Mouse (Mus musculus) adrenal gland, postnatal 10 days (tissue): ENCODE measurements at regions not wholly inside any gene's neighbourhood (a gene's known extent, or its start where the extent isn't known, plus 50 kb on each side); places are given as distances from the start of the nearest gene placed in this dataset.
"Not testable (repeated sequence)": the region's sequence is repeated elsewhere in the genome, so short reads cannot be mapped to it uniquely, and the experiment has no call there.

ENCODE experiments used
- DNase-seq: peaks from one replicate; pipeline ENCODE4 v3.0.0; 2021; ENCODE audit warnings: mixed read lengths

DNA sequence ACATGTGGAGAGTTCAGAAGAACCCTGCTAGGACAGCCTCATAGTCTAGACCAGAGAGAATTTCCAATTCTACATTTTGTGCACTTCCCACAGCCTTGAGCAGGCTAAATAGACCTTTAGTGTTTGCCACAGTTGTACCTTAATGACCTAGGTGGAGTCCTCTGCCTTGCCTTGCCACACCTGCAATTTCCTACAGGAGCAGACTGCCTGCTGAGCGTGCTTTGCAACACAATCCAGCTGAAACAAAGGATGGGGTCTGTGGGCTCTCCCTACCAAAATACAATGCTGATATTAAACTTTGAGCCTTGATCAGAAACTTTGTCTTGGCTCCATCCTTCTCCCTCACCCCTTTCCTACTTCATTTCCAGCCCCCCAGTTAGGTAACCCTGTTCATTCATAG is 326.0 kb upstream of the Snx7 start:
- no peak for DNase-seq

DNA sequence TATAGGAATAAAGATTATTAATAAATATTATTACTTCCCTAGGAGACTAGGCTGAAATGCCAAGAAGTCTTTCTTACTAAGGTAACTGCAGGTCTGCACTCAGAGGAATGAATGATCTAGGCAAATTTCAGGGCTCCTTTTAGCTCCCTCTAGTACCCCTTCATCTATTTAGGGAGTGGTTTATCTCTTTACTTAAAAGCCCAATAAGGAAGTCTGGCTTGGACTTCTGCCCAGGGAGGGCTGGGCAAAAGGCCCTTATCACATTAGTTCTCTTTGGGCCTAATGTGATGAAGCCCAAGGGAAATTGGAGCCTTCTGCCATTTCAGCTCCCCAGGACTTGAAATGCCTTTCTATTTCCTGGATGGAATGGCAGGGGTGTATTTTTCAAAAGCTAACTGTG is 320.6 kb upstream of the Snx7 start:
- DNase-seq, result peak; percentile 4

DNA sequence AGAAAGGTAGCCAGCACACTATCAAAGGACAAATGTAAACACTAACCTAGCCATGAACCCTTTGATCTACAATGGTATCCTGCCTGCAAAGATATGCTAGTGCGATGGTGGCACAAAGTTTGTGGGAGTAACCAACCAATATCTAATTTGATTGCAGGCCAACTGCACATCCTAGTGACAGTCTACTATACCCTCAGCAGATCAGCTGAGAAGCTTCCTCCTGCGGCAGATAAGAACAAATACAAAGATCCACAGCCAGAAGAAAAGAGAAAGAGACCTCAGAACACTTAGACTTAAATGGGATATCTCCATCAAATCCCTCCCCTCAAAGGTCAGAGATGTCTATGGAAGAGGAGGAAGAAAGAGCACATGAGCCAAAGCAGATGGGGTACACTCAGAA is 308.7 kb upstream of the Snx7 start:
- no peak for DNase-seq

DNA sequence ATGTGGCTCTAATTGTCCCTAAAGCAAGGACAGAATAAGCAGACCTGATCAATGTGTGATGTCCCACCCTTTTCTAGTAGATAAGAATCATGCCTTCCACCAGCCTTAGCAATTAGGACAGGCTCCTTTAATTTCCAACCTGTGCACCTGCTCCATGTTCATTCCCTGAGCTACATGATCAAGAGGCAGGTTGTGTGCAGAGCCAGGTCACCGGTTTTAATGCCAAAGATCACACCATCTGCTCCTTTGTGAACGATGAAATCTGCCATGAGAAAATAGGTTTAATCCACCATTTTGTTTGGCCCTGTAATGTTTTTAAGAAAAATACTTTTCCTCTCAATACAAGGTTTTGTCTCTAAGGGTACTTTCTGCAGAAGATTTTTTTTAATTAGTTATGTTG is 294.2 kb upstream of the Snx7 start:
- no peak for DNase-seq

DNA sequence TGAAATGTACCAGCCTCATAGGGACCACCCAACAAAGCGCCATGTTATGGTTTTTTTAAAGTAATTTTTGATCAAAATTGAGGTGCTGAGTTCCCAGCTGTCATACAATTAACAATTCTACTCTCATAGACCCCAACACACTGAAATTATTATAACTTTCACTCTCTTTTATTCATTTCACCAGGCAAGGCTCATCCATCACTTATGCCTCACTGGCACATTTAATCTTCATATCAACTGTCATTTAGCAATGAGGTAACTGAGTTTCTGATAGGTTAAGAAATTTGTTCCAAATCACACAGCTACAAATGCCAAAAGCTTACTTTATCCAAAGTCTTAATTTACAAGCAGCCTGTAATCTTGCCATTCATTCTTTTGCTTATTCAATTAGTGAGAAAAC is 276.1 kb upstream of the Snx7 start:
- DNase-seq, result no peak

DNA sequence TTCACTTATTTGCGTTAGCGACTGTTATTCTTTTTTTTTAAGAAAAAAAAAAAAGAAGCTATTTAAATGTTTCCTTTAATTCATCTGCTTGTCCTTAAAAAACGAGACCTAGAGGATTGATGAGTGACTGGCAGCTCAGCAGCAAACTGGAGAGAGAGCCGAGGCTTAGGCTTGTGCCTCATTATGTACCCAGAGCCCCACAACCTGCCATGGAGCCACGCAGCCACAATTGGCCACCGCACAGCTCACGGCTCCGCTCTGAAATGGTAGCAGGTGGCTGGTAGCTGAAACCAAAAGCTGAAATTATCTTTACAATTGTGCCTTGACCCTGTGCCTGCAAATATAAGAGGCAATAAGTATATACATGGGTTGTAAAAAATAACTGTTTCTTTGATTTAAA is 273.0 kb upstream of the Snx7 start:
- no peak for DNase-seq

DNA sequence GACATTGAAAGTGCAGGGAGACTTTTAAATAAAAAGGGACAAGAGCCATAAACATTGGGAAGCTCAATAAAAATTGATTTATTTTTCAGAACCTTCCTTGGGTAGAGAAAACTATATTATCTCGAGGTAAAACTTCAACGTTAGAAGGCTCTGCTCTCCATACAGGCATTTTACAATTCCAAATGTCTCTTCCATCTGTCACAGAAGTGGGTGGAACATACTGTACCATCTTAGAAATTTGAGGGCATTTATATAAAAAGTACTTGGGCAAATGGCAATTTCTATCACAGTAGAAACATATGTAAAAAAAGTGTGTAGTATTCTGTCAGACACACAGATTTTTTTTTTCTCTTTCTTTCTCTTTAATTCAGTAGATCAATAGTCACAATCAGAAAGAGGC is 271.4 kb upstream of the Snx7 start:
- no peak for DNase-seq

DNA sequence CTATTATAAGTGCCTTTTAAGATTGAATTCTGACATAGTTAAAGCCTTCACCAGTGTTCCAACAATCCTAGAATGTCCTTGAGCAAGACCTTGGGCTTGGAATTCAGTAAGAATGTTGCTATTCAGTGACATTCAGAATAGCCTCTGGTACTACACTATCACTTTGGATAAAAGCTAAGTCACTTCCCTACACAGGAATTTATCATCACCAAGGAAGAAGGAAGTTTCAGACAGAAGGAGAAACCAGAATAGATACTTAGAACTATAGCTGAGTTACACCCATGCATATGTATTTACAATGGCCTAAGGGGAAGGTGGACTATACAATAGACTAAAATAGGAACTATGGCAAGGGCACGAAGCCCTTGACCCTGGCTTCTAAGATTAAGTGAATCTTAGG is 259.6 kb upstream of the Snx7 start:
- not testable (repeated sequence) for DNase-seq

DNA sequence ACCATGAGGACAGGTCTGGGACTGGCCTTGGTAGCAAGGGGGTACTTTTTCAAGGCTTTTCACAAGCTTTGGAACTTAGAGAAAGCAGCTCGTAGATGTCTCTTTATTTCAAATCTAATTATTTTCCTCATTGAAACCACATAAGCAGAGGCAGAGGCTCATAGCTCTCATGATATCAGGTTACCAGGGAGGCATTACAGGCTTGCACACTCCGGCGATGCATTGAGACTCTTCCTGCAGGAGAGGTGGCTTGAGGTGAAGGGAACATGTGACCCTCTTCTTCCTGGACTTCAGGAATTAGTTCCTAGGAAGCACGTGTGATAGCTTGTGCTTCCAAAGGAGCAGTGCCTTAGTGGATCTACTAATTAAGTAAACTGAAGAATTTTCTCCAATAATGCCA is 233.9 kb upstream of the Snx7 start:
- no peak for DNase-seq

DNA sequence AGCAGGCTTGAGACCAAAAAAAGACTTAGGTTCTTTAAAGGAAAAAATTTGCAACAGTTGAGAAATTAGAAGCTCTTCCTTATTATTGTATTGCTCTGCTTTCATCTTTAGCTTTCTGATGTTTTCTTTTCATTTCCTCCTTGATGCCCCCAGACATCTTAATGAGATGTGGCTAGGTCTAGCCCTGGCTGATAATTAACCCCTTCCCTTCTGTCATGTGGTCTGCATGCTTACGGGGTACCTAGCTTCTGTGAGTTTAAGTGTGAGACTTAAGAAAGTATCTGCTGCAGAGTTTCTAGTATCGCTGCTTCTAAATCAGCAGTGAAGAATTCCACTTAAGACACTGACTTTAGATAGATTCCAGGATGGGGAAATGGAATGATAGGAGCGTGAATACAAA is 215.8 kb upstream of the Snx7 start:
- no peak for DNase-seq

DNA sequence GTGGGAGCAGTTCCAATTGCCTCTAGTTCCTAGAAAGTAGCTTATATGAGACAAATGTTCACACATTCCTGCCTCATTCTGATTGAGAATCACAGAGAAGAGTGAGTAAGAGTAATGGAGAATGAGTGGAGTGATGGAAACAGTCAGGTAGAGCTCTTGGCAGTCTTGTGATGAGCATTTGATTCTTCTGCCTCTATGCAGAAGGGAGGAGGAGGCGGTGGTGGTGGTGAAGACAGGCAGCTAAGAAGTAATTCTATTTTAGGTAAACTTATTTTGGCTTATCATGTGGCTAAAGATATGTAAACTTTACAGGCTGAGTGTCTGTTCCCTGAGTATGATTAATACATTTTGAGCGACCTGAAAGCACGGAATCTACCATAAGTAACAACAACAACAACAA is 203.6 kb upstream of the Snx7 start:
- DNase-seq, result no peak

DNA sequence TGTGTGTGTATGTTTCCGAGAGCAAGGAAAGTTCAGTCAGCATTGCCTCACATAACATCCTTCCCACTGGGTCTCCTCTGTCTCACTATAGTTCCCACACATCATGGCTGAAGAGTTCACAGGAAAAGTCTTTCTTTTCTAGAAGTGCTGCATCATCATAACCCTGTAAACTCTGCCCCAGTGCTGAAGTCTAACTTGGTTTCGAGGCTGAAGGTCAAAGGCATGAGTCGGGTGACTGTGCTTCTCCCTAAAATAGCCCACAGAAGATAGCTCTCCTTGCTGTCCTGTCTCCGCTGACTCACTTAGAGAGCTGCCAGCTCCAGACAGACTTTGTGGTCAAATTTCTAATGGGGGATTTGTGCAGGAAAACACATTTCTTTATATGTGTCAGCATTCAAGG is 201.4 kb upstream of the Snx7 start:
- peak; percentile 62 for DNase-seq

DNA sequence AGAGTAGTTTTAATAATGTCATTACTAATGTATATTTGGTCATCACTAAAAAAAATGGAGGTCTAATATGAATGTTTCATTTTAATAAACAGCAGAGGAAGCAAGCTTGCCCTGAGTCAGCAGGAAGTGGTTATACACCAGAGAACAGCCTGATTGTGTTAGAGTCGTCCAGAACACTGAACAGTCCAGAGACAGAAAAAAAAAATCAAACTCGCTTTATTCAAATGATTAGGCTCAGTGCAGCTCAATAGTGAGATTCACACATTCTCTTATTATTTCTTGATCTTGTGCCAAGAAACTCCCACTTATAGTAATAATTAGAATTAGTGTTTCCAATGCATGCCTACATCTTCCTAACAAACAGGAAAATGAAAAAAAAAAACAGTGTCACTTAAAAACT is 194.9 kb upstream of the Snx7 start:
- no peak for DNase-seq

DNA sequence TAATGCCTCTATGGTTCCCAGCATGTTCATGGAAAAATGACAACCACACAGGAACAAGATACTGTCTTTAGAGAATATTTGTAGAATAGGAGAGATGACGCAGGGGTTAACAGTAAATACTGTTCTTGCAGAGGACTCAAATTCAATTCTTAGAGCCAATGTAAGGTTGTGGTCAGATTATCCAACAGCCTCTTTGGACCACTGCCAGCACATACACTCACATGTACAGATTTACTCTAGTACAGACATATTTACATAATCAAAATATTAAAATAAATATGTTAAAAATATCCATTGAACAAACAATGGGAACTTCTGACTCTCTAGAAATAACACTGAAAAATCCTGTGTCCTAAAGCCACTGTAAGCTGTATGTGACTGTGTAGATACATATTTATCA is 193.8 kb upstream of the Snx7 start:
- no peak for DNase-seq

DNA sequence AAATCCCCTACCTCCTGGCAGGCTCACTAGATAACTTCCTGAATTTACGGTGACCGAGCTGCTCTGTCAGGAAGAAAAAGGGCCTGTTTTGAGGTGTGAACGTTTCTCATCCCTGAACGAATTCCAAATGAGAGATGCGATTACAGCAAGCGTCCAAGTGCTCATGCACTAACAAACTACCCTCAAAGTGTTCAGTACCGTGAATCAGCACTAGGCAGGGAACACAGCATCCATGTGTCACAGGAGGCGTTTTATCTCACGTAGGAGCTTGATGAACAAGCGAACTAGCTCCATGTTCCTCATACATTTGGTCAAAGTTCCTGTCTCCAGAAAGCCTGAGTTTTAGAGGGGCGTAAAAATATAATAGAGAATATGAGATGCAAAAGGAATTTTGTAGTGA is 178.3 kb upstream of the Snx7 start:
- DNase-seq, result no peak

DNA sequence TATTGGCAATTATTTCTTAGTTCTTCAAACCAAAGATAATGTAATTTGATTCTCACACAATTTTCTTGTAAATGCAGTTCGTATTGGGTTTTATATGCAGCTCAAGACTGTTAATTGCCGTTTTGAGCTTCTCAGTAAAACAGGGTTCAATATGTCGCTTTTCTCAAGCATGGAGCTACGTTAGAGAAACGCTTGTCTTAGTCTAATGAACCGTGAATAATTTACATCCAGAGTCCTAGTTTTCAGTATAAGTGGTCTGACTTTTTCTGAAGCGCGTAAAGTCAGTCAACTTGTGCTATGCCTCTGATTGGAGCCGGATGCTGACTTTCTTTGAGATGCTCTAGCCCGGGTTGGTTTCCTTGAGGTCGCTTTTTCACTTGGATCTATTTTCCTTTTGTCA is 177.8 kb upstream of the Snx7 start:
- DNase-seq, result no peak

DNA sequence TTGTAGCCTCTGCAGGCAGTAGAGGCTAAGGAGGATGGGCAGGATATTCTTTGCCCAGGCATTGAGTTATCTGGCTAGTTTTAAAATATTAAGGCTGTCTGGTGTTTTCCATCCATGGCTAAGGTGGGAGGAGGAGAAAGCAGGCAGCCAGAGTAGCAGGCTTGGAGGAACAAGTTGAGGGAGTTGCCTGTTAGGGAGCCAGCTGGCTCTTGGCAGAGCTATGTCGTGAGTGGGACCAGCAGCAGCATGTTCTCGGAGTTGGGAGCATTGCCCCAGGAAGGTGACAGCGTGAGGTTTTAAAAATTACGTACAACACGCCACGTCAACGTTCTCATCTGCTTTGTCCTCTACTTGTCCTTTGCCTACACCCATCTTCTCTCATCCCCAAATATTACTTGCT is 167.8 kb upstream of the Snx7 start:
- no peak for DNase-seq

DNA sequence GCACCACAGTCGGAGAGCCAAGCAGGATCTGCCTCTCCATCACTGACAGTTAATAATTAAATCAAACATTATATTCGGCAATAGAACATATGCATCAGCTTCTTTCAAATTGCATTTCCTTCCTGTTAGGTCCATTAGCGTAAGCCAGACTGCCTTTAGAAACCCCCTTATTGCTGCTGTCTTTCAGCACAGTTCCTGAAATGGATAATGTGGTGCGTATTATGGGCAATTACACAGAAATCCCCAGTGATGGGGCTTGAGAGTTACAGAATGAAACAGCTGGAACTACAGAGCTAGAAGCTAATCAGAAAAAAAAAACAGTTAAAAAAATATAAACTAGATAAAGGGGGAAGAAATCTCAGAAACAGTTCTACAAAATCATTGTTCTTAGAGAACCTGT is 126.7 kb upstream of the Snx7 start:
- DNase-seq, result no peak

DNA sequence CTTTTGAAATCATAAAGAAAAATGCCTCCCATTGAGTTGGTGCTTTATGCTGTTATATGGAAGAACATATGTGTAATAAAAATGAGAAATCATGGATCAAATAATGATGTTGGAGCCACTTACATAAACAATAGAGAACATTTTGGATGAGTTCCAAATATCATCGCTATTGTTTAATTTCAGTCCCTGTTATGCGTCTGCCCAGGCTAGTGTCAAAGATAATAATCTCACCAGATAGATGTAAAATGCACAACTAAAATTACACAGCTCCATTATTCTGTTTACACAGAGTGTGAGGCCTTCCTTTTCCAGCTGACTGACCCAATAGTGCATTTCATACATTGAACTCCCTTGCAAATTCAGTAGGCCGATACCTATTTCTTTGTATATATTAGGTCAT is 125.4 kb upstream of the Snx7 start:
- DNase-seq, result no peak

DNA sequence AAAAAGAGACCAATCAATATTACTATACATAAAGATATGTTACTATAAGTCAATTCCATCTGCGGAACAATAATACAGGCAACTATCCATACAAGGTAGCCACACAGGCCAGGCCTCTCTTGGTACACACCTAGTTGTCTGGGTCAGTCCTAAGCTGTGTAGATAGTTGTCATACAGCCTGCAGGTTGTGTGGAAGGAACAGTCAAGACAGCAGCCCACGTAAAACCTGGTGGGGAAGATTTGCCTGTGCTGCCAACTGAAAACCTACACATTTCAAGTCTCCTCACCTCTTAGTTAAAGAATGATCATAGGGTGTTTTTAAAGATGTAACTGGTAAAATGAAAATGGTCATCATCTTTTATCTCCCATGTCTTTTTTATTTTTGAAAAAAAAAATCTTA is 121.8 kb upstream of the Snx7 start:
- no peak for DNase-seq

DNA sequence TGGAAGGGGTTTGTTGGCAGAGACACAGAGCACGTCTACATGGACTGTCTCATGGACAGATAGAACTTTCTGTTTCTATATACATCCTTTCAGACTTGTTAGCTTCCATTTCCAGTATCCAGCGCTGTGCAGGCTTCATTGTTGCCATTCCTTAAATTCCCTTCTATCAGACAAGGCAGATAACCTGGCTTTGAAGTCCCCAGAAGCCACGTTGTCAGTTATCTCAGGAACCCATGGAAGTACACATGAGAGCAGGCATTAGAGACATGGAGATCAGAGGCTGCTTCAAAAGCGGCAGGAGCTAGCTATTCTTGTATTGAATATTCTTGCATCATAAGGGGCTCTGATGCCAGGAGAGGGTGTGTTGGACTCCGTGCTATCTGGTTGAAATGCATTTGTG is 119.7 kb upstream of the Snx7 start:
- DNase-seq, result no peak

DNA sequence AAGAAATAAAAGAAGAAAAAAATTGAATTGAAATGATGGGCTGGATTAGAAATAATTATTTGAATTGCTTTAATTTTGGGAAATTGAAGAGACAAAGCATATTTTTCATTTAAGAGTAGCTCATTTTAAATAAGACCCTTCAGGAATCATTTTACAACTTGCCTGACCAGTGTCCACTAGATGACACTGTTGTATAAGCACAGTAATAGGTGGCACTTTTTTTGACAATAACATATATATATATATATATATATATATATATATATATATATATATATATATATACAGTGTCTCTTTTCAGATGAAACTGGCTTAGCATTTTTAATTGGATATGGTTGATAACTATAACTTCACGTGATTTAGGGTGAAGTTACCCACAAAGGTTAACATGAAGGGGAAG is 106.9 kb upstream of the Snx7 start:
- DNase-seq, result no peak

DNA sequence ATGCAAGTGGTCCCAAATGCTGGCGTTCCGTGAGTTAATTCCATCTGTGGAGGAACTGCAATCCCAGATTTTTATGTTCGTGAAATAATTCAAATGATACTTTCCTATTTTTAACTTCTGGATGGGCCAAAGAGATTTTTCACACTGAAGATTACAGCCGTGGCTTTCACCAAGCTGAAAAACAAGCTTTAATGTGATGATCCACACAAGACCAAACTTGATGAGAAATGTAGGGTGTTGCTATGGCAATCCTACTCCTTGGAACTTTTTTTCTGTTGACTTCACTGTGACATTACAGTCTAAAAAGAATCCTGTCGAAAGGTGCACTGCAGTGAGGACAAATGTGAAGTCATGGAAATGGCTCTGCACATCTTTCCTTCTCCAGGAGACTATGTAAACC is 100.1 kb upstream of the Snx7 start:
- no peak for DNase-seq

DNA sequence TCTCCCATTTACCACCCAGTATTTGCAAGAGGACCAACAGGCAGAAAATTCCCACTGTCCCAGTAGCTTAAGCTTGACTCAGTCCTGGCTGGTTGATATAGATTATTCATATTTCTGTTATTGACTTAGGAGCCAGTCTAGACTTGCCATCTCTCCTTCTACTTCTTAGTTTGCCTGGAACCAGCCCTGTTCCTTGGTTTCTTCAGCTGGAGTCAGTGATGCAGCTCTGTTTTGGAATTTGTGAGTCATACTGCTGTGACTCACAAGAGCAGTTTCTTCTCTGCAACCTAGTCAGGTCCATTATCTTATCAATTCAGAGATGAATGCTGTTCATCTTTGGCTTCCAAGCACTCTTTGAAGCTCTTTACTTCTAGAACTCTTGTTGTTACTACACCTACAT is 69.7 kb upstream of the Snx7 start:
- DNase-seq, result peak; percentile 14

DNA sequence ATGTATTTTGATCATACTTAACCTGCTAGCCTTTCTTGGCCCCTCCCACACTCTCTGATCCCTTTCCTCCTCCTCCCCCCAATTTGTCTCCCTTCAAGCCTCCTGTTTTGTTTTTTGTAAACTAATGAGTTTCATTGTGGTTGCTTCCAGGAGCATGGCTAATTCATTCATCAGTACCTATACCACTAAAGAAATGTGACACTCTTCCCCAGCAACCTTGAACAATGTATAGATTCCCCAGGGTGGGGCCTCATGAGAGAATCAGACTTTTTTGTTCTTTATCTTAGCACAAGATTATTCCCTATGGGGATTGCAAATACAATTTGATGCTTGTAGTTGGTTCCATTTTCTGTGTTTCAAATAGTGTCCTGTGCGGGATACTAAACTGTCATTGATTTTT is 58.8 kb upstream of the Snx7 start:
- DNase-seq, result no peak
